Mouse (Mus musculus) thymus, postnatal 14 days (tissue): ENCODE measurements at regions not wholly inside any gene's neighbourhood (a gene's known extent, or its start where the extent isn't known, plus 50 kb on each side); places are given as distances from the start of the nearest gene placed in this dataset.

Experiments used
- DNase-seq: peaks from one replicate; pipeline ENCODE4 v3.0.0; 2021

DNA sequence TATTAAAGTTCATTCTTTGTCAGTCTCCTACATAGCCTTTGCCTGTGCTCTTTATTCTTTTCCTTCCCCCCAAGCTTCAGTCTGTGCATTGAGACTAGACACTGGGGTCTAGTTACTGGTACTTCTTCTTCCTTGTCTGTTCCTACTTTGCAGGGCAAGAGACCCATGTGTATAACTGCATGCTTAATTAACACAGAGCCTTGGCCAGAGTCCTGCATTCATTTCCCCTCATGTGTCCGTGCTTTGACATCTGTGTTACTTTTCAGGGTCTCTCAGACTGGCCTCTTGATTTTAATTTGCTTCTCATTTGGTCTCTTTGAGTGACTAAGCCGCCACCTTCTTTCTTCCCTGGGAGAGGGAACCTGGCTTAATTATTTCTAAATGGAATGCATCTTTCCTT, 208.4 kb upstream of the Ldb2 start:
- no peak for DNase-seq

DNA sequence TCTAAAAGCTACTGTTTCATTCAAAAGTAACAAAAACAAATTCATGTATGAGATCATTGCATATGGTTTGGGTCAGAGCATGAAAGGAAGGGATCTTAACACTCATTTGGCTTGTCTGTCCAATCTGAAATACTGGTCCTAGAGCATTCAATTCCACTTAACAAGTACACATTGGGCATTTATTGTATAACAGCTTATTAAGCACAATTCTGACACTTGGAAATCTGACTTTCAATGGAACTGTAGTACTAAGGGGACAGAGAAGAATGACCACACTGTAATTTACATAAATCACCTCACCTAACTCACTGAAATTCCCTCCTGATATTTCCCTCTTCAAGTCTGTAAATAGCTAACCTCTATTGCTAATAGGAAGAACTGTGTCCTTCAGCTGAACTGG, 201.5 kb upstream of the Ldb2 start:
- no peak for DNase-seq

DNA sequence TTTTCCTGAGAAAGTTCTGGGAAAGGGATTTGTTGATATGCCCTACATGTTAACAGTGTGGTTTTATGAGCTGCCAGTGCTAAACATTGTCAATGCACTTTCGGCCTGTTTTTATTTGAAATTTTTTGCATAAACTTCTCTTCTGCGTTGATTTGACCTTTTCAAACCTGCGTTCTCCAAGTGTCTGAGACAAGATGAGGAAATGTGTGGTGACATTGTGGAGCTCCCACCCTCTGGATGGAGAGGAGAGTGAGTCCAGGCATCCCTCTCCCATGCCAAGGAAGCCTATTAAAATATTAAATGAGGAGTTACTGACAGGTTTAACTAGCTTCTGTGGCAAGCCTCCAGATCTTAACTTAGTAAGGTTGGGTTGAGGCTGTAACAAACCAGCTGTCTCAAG, 199.6 kb upstream of the Ldb2 start:
- DNase-seq, result no peak

DNA sequence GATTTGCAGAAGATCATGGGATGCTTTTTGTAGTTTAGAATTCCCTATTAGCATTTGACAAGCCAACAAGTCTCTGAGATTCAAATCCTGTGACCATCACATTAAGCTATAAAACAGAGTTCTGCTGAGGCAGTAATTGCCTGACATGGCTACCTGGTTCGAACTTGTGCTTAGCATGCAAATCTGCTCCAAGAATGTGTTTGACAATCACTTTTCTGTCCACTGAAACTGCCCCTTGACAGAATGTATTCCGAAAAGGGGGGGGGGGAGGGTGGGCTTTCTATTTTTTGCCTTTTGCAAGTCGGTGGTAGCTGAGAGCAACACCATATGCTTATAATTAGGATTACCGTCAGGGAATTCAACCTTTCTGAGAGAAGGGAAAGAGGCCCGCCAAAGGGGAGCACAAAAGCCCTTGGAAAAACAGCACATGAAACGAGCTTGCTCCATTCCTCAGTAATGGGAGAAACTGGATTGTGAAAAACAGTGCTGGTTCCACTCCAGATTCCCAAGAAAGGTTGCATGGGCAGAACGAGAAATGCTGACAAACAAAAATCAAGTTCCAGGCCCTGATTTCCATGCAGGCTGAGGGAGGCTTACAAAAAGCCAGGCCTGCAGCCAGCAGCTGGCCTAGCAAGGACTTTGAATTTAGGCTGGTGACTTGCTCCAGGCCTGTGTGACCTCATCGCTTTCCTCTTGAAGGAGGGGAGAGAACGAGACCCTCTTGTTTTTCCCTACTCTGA, 176.1 kb upstream of the Ldb2 start:
- DNase-seq, result no peak

DNA sequence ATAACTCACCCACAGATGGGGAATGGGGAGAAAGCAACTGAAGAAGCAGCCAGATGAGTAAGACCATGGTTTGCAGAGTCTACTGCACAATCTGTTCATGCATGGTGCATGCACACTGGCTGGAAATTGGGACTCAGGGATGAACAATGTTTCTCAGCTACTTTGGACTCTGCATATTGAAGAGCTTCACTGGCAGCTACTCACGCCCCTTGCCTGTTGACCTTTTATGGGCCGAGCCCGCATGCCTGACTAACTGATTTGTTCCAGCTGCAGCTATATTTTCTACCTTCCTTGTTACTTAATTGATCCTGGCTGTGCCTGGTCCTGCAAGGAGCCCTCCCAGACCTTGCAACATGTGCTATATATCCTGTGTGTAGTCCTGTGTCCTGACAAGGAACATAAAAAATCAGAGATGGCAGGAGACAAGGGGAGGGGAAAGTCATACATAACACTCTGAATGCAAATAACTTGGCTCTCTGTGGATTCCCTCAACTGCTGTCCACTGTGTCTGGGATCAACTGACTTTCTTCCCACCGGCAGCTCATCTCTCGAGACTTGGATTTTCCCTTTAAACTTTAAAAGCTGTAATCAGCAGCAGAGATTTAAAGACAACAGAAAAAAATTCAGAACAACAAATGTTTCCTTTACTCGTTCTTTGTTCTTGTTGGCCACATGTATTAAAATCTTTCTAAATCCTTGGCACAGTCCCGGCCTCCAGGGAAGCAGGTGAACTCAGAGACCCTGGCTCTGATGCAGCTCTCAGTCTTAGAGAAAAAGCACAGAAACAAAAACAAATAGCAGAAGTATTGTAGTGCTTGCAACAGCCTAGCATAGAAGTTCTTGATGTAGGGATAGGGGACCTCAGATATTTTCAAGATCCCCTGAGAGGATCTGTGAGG, 143.8 kb upstream of the Ldb2 start:
- DNase-seq, result no peak

DNA sequence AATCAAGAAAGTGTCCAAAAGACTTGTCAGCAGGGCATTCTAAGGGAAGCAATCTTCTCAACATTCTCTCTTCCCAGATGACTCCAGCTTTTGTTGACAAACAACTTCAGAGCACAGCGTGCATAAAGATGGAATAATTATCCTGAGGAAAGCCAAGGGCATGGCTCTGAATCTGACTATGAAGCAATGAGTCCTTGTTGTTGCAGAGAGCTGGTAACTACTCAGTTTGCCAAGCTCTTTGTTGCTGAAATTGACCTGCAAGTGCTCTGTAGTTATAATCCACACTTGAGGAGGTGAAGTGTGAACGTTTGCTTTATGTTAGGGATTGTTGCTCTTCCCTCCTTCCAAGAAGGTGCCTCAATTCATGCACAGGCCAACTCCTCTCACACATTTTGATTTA, 143.1 kb upstream of the Ldb2 start:
- no peak for DNase-seq

DNA sequence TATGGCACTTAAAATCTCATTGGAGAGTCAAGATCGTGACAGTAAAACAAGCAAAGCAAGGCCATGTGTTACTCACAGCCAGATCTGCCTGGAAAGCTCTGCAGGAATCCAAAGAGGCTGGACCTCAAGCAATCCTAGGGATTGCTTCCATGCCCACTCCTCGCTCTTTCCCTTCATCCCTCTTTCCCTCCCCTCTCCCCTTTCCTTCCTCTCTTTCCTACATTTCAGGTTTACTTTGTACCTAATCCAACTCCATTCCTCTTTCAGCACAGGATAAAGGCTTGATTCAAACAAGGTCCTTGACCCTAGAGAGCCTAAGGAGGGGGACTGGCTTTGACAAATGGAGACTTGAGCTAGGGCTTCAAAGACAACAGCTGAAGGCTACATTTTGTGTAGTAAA, 126.0 kb upstream of the Ldb2 start:
- no peak for DNase-seq

DNA sequence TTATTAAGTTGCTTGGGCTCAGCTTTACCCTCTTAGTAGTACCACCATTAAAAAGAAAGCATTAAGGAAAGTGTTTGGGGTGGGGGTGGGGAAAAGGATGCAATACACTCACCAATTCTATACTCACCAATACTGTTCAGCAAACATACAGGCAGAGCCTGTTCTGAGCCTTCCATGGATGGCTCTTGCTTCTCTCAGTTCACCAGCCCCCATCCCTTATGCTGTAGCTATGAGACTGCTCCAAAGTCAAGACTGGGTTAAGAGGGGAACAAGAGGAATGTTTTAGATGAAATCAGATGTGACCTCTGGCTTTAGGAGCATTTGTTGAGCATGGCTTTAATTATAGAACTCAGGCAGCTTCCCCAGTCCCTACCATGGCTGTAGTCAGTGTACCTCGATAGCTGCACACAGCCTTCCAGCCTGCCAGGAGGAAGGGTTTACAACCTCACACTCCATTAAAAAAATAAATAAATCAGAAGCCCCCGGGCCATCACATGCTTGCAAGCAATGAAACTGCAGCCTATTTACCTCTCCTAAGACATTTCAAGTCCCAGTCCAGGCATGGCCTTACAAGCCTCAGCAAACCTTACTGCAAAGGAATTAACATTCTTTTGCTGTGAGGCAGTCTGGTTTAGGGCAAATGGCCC, 122.8 kb upstream of the Ldb2 start:
- DNase-seq, result no peak

DNA sequence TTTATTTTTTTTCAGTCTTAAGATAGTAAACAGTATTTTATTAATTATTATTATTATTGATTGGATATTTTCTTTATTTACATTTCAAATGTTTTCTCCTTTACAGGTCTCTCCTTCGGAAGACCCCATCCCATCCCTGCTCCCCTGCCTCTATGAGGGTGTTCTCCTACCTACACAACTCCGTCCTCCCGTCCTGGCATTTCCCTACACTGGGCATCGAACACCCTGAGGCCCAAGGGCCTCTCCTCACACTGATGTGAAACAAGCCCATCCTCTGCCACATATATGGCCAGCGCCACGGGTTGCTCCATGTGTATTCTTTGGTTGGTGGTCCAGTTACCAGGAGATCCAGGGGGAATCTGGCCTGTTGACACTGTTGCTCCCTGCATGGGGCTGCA, 118.3 kb upstream of the Ldb2 start:
- no peak for DNase-seq

DNA sequence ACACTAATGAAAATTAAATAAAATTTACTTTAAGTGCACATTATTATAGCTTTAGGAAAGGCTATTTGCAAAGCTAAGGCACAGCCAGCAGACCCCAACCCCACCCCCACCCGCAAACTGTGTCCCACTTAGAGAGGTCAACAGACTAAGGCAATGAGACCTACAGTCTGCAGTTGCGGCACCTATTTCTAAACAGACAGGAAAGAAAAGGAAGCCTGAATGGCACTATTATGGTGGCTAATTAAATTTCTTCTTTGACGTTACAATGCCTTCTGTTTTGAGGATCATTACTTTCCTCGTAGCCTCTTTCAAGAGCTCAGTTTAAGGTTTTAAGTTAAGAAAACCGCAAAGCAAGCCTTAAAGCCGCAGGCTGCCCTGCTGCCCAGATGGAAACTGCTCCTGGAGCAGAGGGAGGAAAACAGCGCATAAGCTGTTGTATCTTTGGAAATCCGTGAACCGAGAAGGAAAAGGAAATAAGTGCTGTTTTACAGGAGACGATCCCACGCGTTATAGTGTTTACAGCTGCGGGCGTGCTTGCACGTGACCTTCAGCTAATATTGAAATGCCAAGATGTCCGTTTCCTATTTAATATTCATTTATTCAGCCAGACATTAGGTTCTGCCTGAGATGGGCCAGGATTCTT, 117.8 kb upstream of the Ldb2 start:
- no peak for DNase-seq

DNA sequence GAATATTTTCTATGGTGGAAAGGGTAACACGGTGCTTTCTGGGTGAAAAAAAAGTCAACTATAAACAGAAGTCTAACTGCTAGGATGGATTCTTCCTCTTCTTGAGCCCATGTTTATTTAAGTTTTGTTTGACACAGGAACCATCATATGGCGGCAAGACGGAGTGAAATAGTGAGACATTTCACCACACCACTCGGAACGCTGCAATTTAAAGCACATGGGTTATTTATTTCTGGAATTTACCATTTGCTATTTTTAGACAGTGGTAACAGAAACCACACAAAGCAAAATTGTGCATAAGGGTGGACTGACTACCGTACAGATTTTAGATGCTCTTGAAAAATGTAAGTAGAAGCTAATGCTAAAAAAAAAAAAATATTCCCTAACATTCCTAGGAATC, 103.1 kb upstream of the Ldb2 start:
- no peak for DNase-seq

DNA sequence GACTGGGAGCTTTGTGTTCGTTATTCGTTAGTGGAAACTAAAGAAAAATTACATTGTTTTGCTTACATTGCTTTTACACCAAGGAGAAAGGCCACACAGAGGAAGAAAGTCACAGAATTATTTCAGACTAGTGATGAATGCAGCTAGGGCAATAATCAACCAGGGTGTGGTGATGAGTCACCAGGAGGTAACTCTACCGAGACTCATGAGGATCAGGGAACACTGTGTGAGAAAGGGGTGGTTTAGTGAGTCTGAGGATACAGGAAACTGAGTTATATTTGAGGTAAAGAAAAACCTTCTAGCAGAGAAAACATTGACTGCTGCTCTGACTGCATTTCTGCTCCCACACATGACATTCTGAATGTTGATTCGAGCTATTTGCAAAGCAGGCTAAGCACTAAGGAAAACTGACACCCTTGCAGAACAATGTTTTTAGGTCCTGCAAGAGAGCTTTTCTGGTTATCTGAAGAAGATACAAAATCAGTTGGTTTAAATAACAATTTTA, 87.1 kb upstream of the Ldb2 start:
- no peak for DNase-seq

DNA sequence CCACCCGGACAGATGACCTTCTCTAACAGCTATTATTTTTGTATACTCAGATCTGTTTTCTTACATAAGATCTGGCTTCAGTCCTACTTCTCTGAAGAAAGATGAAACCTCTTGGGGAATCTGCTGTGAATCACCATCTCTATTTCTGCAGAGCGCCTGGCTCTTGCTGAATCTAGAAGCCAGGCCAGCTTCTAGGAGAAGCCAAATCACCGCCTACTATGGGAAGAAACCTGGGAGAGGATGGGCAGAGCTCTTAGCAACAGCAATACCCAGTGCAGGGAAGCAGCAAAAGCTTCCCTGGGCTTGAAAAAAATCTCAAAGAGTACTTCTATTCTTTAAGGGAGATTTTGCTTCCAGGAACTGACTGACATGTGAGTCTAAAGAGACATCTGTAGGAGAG, 77.5 kb upstream of the Ldb2 start:
- no peak for DNase-seq

DNA sequence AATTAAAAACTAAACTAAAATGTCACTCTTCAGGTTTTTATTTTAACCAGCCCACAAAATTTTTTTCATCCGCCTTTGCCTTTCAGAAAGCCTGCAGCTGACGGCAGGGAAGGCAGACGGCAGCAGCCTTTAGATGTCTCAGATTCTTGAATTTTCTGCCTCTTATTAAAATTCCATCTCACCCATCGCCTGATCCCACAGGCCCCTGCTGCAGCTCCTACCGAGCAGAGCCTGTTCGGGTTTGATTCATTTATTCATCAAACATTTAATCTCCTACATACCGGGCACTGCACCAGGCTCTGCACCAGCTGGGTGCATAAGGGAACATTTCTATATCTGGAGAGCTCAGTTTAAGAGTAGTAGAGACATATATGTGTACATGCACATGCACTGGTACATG, 72.8 kb upstream of the Ldb2 start:
- DNase-seq, result no peak

DNA sequence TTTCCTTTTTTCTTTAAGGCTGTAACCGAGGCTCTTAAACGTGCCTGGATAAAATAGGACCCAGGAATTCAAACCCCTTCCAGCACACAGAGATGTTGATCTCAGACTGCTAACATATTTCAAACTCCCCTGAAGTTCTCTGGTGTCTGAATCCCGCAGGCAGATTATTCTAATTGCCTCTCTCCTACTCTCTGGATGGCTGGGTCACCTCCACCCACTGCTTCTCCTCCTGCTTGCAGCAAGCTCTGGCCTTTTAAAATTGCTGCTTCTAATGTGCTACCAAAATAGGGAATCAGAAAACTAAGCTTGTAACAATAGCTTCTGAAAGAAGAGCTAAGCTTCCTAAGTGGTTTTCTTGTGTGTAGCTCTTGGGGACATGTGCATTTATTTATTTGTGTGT, 64.4 kb upstream of the Ldb2 start:
- DNase-seq, result no peak

DNA sequence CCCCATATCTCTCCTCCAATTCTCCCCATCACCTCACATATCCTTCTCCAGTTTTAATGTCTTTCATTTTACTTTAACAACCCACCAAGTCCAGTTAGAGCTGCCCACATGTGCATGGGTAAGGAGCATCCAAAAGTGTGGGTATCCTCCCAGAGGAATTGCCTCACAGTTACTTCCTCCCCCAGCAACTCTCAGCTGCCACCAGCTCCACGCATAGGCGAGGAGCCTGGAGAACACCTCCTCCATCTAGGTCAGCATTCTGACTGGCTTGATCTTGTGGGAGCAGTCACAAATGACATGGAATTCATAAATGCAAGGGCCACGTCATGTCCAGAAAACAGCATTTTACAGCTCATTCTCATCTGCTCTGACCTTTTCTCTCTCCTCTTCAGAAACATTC, 63.9 kb upstream of the Ldb2 start:
- DNase-seq, result no peak

DNA sequence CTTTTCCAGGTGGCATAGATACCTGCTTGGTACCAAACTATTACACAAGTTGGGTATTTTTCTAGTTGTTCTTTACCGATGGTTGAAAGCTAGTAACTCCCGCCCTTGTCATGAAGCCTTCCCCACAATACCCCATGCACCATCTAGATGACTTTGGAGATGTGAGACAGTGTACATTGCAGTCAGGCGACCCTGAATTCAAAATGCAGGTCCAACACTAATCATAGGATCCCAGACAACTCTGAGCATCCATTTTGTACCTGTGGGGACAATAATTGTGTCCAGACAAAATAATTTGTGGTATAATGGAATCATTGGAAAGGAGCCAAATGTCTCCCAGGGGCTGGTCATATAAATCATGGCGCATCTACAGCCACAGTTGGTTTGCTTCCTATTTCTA, 54.7 kb upstream of the Ldb2 start:
- DNase-seq, result no peak
